In the genomic region with DNA sequence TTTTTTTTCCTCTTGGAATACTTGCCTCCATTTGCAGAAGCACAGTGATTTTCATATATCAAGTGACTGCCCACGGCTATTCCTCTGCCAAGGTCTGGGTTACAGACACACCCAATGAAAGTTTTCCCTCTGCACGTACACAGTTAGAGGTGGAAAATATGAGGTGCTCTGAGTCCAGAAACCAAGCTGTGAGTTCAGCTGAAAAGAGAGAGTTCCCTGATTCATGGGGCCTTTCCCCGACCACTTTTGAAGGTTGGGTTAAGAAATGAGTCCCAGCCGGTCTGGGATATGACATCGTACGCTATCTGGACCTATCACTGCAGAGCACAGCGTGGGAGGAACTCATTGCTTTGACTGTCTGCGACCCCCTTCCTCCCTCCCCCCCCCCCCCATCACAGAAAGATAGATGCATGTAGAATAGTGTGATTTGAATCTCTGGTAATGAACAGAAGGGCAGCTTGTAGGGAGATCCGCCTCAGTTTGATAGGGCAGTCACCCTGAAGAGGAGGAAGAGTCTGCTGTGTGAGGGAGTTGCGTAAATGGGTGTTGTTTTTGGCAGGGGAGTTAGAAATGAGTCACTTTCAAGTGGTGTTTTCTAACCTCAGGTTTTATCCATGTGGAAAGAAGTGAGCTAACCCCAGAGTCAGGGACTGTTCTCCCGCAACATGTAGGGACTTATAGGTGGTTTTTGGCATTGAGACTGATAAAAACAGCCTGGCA, we compare ENCODE assay signal across 8 mouse cellular contexts.
DNase-seq lines count a peak whose midpoint lies in the region; ATAC-seq lines count a peak whose summit lies in the region.

No protein-coding gene starts in this region.

- H3K4me1 ChIP-seq in embryonic facial prominence, embryonic 15.5 days: peaks cover 25% of the 10 kb centered on the region
- peaks cover 42% of the 10 kb centered on the region for H3K4me1 ChIP-seq in kidney, embryonic 15.5 days
- H3K4me1 ChIP-seq in stomach, embryonic 16.5 days (ENCODE audit: control insufficient read depth, insufficient read depth, low read length): peaks cover 20% of the 10 kb centered on the region

- no peaks in the 10 kb centered on the region for H3K36me3 ChIP-seq in embryonic facial prominence, embryonic 15.5 days
- H3K36me3 ChIP-seq in kidney, embryonic 15.5 days: peaks cover 10% of the 10 kb centered on the region; the same call in 1 of the 2 replicates
- 0 out of 2 replicates have a peak, but pooled peaks cover 5% of the 10 kb centered on the region for H3K36me3 ChIP-seq in stomach, embryonic 16.5 days (ENCODE audit: control insufficient read depth, insufficient read depth, low read length)

- ATAC-seq in embryonic facial prominence, embryonic 15.5 days (ENCODE audit: insufficient number of reproducible peaks, low FRiP score, low TSS enrichment, low read depth): peak; percentile 66
- ATAC-seq in kidney, embryonic 15.5 days (replicated peaks; ENCODE audit: low FRiP score): peak; percentile 35; the same call in 1 of the 2 replicates
- peak; percentile 39; the same call in 1 of the 2 replicates for ATAC-seq in stomach, embryonic 16.5 days (ENCODE audit: insufficient read depth, low FRiP score)

- no peak overlapping the region for H3K4me2 ChIP-seq in embryonic facial prominence, embryonic 15.5 days (replicated peaks)
- H3K4me2 ChIP-seq in kidney, embryonic 15.5 days: no peak overlapping the region
- 0 out of 2 replicates have a peak overlapping the region, but pooled peaks have one; percentile 2 for H3K4me2 ChIP-seq in stomach, embryonic 16.5 days (ENCODE audit: low read depth, low read length)

- H3K27me3 ChIP-seq in embryonic facial prominence, embryonic 15.5 days: no peaks in the 10 kb centered on the region
- H3K27me3 ChIP-seq in kidney, embryonic 15.5 days: no peaks in the 10 kb centered on the region
- no peaks in the 10 kb centered on the region for H3K27me3 ChIP-seq in stomach, embryonic 16.5 days (ENCODE audit: control insufficient read depth, insufficient read depth, low read length)

- peak overlapping the region; percentile 68 for H3K27ac ChIP-seq in embryonic facial prominence, embryonic 15.5 days (replicated peaks)
- H3K27ac ChIP-seq in kidney, embryonic 15.5 days: peak overlapping the region; percentile 70
- H3K27ac ChIP-seq in stomach, embryonic 16.5 days (ENCODE audit: low read length): peak overlapping the region; percentile 85

- no peak overlapping the region for H3K4me3 ChIP-seq in embryonic facial prominence, embryonic 15.5 days (replicated peaks)
- H3K4me3 ChIP-seq in kidney, embryonic 15.5 days (replicated peaks): no peak overlapping the region
- no peak overlapping the region for H3K4me3 ChIP-seq in stomach, embryonic 16.5 days (replicated peaks; ENCODE audit: low read length)

- 45% methylated on average over 11 of the region's 11 CpGs for WGBS in embryonic facial prominence, embryonic 15.5 days
- 25% methylated on average over 11 of the region's 11 CpGs for WGBS in kidney, embryonic 15.5 days
- WGBS in stomach, embryonic 16.5 days: 55% methylated on average over 11 of the region's 11 CpGs

- peak; percentile 59 to 86 for DNase-seq in lung, adult 18-20 months
- no peak for DNase-seq in lung, postnatal 14 days
- DNase-seq in thymus, postnatal 0 days (ENCODE audit: low spot score): no peak
- no peak for DNase-seq in left cerebral cortex, postnatal 14 days (ENCODE audit: low spot score in 2 of 2)
- DNase-seq in layer of hippocampus, postnatal 14 days (ENCODE audit: low spot score in 2 of 2): no peak

- no peak overlapping the region for H3K9ac ChIP-seq in embryonic facial prominence, embryonic 15.5 days
- no peak overlapping the region for H3K9ac ChIP-seq in kidney, embryonic 15.5 days
- no peak overlapping the region for H3K9ac ChIP-seq in stomach, embryonic 16.5 days (ENCODE audit: low read length)

- intact Hi-C loops in left cerebral cortex, postnatal 14 days (cut with DNase I): no loop called here

- no peaks in the 10 kb centered on the region for H3K9me3 ChIP-seq in embryonic facial prominence, embryonic 15.5 days (replicated peaks)
- no peaks in the 10 kb centered on the region for H3K9me3 ChIP-seq in kidney, embryonic 15.5 days (replicated peaks)
- H3K9me3 ChIP-seq in stomach, embryonic 16.5 days (replicated peaks; ENCODE audit: control insufficient read depth, low read length): no peaks in the 10 kb centered on the region

Comparison
In these comparisons a context has a peak if more than half of its experiments do, and no peak if none do; other contexts are left out.
1. DNase-seq: peak in lung, adult 18-20 months (2 of 2); none in lung, postnatal 14 days (single experiment), thymus, postnatal 0 days (single experiment), left cerebral cortex, postnatal 14 days (0 of 2) and layer of hippocampus, postnatal 14 days (0 of 2).
2. Peak in every context shown above with its lines, with median percentiles within 50 percentile points of each other: ATAC-seq and H3K27ac ChIP-seq.